Mouse (Mus musculus): Measurements from ENCODE around the gene Maz.

Maz gene

DNA sequence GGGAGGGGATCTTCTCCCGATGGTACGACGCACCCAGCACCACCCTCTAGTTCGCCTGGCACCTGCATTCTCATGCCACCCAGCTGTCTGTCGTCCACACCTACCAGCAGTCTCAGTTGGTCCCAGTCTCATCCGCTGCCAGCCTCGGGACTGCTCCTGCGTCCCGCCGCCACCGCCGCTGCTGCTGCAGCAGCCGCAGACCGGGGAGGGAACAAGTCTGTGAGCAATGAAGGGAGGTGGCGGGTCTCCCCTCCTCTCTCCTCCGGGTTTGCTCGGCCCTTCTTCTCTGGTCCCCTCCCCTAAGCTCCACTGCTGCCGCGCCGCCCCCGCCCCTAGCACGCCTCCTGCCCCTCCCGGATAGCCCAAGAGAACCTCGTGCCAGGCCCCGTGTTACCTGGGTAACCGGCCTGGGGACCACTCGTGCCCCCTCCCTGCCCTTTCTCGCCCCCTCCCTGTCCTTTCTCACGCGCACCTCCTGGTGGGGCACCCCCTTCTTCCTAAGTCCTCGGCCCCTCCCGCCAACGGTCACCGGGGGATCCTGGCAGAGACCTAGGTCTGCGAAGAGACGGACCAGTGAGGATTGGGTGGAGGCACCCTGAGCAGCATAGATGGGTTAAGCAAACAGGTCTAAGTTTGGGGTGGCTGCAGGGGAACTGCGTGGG lies 5.8 kb downstream of the Maz start, which contains the start of the genes Gm42742 and Prrt2:
TSS of gene Gm42742 (minus strand) at position 197 of the 662 bp plus-strand sequence.
TSS of gene Prrt2 (minus strand) at position 311 of the 662 bp plus-strand sequence.
- DNase-seq, result peak; percentile 31

DNA sequence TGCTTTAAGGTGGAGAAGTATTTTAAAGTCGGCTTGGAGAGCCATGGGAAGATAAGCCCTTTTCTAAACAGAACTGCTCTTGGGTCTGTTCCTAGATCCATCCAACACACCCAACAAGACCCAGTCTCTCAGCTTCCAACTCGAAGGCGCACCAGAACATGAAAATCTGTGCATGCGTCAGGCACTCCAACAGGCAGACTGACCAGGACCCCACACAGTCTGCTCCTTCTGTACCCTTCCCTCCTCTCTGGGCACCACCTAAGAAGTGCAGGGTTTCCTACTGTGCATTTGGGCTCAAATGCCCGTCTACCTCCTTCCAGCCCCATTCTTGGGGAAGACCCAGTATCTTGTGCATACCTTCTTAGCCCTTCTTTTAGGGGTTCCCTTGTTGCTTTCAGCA lies 6.3 kb downstream of the Maz start:
- no peak for DNase-seq

DNA sequence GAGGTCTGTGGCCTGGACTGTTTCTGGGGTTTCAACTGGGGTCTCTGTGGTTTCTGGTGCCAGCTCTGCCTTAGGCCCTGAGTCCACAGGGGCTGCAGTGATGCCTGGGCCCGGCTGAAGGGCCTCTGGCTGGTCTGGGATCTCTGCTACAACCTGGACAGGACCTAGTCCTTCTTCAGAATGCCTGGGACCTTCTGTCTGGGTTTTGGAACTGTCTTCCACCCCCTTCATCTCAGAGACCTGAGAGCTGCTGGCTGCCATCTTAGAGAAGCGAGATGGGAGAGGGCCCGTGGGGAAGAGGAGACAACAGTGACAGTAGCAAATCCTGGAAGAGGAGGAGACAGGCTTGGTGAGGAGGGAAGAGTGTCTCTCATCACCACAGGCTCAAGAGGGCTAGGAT lies 6.8 kb downstream of the Maz start:
- no peak for DNase-seq

DNA sequence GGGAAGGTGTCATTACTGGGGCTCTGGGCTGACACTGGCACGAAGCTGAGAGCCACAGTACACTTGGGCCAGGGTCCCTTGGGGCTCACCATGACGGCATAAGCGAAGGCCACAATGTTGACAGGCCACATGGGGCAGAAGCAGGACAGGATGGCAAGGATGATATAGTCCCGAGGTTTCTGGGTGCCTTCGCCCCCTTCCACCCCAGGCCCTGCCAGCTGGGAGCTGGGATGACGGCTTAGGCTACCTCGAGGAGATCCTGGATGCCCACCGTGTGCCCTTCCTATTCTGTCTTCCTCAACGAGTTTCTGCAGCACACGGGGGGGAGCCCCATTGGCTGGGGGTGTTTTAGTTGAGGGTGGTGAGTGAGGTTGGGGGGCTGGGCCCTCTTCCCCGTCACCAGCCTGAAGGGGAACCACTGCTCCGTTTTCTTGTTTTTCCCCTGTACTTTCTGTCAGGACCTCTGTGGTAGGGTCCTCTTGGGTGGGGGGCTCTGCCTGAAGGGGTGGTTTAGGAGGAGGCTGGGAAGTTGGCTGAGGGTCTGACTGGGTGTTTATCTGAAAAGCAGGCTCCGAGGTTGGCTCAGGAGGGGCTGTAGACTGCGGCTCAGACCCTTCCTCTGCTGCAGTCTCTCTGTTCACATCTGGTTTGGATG lies 7.4 kb downstream of the Maz start:
- no peak for DNase-seq

DNA sequence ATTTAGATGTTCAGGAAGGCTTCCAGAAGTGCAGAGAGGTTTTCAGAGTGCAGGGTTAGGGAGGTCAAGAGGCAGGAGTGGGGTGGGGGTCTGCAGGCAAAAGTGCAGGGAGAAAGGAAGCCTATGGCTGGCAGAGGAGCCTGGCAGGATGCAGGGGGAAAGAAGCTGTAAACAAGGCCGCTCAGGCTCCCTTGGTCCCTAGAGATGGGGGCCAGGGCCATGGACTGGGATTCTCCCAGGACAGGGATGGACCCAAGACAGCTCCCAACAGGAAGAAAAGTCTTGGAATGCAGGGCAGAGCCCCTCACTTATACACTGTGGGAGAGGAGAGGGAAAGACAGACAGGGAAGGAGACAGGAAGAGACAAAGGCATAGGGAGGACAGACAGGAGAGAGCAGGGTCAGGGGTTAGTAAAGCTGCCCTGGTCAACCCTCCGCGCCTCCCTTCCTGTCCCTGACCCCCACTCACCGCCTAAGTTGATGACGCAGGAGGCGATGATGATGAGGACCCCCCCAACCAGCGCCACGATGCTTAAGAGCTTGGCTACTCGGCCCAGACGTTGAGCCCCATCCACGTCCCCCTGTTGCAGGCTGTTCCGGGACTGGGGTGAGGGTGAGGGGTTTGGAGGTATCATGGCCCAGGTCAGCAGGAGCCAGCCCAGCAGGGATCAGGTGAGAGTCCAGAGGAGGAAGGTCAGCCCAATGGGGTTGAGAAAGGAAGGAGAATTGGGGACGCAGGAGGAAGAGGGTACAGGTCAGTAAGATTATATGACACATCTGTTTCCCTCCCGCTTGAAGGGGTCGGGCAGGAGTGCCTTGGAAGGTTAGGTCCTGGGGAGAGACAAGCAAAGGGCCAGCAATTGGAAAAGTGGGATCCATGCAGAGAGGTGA lies 8.2 kb downstream of the Maz start:
- DNase-seq, result no peak

DNA sequence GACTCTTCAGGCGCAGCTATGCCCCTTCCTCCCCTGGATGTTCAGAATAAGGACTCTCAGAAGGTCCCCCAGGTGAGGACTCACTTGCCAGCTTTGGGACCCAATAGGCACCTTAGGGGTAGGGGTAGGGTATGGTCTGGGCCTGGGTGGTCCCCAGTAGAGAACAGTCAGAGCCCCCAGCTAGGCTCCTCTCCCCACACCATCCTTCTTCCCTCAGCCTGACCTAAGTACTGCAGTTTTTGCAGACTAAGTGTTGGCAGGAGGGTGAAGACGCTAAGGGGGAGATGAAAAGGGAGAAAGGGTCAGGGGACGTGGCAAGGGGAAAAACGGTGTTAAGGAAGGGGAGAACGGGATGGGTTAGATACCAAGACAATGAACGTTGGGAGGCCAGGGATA lies 8.9 kb downstream of the Maz start:
- no peak for DNase-seq

DNA sequence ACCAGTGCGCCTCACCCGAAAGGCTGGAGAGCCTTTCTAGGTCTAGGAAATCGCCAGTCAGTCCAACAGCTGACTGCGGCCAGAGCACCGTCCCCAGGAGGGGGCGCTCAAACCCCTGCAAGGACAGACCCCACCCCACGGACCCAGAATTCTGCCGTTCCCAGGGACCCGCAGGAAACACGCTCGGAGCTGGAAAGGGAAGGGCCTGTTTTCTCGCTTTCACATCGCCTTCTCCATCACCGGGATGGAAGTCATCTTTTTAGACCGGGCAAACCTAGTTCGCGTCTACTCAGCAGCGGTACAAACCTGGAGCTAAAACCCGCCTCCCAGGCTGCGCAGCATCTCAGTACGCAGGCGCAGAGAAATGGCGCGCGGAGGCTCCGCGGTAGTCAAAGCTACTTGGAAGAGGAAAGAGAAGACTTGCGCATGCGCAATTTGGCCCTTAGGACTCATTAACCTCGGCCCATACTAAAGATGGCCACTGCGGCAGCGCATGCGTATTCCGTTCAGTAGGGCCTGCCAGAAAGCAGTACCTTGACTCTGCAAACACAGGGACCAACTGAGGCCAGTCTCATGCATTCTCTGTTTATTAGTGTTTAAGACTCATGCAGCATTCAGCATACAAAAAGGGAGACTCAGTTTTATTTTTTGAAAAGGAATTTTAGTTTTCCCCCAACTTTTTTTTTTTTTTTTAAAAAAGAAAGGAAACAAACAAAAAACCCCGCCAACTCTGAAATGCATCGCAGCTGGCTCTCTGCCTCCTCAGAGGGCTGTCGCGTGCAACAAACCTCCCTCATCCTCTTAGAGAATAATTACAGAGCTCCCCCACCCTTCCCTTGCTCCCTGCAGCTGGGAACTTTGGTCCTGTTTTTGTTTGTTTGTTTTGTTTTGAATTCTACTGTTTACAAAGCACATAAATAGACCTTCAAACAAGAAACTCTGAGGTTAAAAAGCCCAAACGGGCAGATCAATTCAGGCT lies 9.6 kb downstream of the Maz start, which contains the start of gene Pagr1a:
TSS of gene Pagr1a (minus strand) at position 382 of the 979 bp plus-strand sequence.
- peak; percentile 99 for DNase-seq

DNA sequence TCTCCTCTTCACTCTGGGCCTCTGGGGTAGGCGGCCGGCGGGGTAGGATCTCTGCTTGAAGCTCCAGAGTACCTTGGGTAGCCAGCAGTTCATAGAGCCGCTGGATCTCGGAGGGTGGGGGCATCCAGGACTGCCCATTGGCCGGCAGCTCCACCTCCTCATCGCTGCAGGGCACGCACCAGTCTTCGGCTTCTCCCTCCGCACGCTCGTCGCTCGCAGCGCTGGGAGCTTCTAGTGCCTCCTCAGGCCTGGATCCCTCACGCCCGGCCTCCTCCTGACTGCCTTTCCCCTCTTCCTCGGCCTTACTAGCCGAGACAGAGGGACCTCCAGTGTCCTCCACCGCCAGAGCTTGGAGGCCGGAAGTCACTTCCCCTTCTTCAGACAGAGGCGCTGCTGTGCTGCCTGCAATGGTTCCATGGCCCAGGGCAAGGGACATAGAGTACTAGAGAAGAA lies 10.3 kb downstream of the Maz start:
- peak; percentile 77 for DNase-seq

DNA sequence TGATC lies 10.6 kb downstream of the Maz start, which contains the start of gene Pagr1b:
TSS of gene Pagr1b (minus strand) at position 4 of the 5 bp plus-strand sequence.
- DNase-seq, result no peak

DNA sequence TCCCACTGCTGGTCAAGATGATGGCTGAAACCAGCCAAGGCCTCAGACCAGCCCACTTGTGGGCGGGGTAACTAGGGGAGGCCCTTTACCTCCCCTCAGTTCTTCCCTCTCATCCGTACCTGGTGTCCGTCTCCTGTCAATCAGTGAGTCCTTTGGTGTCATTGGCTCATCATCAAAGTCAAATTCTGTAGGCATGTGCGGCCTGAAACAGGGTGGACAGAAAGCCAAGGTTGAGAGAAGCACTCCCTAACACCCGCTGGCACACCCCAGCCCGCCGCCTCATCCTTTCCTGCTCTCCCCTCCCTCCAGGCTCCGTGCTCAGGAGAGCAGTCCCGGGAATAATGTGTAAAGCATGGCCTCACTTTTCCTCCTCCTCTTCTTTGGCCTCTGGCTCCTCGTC lies 10.8 kb downstream of the Maz start:
- peak; percentile 84 for DNase-seq

DNA sequence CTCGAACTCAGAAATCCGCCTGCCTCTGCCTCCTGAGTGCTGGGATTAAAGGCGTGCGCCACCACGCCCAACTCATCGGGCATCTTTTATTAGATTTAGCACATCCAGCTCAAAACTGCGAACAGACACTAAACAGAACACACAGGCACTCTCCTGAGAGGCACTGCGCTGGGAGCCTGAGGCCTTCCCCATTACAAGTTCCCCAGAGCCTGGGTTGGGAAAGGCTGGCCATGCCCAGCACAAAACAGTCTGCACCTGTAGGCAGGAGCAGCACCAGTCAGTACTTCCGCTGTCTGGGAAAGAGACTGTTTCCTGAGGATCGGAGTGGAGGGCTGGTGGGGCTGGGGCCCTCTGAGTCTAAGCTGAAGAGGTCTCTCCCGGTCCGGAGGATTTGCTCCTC lies 11.8 kb downstream of the Maz start:
- DNase-seq, result no peak

DNA sequence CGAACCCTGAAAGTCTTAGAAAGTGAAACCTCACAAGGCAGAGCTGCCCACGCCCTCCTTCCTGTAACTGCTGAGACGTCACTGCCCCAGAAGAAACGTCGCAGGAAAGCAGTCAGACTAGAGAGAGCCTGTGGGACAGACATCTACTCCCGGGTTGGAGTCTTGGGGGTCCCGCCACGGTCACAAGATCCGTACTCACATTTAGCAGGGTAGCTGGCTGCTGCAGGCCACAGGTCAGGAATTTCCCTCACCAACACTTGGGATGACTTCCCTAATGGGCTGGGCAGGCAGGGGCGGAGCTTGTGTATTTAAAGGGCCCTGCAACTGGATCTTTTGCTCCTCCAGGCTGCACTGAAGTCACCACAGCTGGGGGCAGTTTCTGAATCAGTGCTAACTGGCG lies 12.5 kb downstream of the Maz start, which contains the start of gene Mvp:
TSS of gene Mvp (minus strand) at position 302 of the 400 bp plus-strand sequence.
- DNase-seq, result peak; percentile 89

DNA sequence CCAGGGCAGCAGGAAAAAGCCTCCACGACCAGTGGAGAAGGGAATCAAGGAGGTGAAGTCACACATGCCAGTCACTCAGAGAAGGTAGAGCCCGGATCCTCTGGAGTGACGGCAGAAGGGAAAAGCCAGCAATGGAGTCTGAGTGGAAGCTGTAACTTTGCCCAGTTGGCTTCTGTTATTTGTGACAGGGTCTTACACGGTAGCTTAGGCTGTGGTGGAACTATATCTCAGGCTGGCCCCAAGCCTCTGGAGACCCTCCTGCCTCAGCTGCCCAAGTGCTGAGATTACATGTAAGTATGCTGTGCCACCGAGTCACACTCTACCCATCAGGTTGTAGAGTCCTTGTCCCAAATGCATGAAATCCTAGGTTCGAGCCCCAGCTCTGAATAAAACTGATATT lies 13.5 kb downstream of the Maz start:
- DNase-seq, result no peak

DNA sequence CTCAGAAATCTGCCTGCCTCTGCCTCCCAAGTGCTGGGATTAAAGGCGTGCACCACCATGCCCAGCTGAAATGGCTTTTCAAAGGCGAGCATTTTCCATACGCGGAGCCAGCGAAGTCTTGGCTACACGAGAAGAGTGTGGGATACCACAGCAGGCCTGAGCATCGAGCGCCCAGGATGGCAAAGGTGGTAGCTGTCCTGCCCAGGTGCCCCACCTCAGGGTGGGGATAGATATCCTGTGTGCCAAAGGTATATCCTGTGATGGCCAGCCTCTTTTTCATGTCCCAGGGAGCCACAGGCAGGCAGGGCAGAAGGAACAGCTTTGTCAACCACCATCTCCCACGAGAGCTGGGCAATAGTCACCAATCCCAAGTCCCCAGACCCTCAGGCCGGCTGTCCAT lies 14.0 kb downstream of the Maz start:
- no peak for DNase-seq

DNA sequence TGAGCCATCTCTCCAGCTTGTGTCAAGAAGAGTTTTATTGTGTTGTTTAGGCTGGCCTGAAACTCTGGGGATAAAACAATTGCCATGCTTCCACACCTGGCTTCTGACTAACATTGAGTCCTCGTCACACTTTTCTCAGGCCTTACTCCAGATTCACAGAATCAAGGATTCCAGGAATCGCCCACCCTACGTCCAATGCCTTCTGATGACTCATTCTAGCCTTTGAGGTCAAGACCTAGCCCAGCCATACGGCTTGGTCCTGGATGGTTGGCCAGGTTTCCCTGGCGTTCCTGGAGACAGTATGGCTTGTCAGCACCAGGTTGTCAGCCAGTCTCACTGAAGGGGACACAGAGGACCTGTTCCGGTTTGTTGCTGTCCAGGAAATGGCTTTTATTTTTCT lies 14.5 kb downstream of the Maz start:
- DNase-seq, result no peak

DNA sequence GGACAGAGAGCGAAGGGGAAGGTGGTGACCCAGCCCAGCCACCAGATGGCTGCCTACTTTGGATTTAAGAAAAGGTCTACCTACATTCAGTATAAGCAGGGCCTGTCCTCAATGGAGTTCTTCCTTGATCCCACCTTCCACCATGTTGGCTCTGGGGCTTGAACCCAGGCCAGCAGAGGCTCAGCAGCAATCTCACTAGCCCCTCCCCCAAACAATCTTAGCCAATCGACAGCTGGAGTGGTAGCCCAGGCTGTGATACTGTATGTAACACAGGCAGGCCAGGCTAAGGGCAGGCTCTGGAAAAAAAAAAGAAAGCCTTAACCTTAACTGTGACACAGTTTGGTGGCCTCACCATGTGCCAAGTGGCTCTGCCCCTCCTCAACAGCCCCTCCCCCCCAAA lies 15.1 kb downstream of the Maz start:
- no peak for DNase-seq

DNA sequence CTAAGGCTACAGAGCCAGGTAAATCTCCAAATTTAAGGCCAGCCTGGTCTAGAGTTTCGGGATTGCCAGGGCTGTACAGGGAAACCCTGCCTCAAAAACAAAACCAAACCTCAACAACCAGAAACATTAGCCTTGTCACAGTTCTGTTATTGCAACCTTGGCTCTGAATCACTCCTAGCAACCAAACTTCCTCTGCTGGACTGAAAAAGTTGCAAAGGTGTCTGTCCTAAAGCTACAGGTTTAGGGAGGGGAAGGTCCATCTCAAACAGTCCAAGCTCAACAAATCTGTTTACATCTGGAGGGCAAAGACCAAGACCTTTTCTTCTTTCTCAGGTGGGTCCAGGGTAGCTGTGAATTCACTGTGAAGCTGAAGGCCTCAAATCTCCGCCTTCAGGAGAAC lies 15.8 kb downstream of the Maz start:
- no peak for DNase-seq

DNA sequence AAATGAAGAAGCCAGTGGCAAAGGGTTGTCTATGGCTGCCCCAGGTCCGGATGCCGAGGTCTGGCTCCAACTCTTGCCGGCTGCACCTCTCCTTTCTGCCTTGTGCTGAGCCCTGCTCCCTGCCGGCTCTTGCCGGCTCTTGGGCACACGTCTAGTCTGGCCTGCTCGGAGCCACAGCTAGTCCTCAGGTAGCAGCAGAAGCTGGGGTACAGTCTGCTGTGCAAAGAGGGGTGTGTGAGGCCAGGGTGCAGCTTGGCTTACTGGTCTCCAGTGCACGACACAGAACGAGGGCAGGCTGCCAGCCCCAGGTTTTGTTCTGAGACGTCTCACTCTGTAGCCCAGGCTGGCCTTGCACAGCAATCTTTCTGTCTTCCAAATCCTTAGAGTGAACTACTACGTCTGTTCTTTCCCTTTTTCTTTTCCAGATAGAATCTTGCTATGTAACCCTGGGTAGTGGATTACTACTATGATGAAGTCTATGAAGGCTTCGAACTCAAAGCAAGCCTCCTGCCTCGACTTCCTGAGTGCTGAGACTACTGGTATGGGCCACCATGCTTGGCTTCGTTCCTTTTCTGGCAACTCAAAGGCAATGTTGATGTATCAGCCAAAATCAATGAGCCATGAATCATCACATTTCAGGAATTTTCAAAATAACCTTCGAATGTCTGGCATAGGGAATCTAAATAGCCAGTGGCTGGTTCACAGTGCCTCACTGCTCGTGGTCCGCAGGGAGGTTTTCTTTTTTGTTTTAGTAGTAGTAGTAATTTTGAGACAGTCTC lies 17.3 kb downstream of the Maz start:
- no peak for DNase-seq

DNA sequence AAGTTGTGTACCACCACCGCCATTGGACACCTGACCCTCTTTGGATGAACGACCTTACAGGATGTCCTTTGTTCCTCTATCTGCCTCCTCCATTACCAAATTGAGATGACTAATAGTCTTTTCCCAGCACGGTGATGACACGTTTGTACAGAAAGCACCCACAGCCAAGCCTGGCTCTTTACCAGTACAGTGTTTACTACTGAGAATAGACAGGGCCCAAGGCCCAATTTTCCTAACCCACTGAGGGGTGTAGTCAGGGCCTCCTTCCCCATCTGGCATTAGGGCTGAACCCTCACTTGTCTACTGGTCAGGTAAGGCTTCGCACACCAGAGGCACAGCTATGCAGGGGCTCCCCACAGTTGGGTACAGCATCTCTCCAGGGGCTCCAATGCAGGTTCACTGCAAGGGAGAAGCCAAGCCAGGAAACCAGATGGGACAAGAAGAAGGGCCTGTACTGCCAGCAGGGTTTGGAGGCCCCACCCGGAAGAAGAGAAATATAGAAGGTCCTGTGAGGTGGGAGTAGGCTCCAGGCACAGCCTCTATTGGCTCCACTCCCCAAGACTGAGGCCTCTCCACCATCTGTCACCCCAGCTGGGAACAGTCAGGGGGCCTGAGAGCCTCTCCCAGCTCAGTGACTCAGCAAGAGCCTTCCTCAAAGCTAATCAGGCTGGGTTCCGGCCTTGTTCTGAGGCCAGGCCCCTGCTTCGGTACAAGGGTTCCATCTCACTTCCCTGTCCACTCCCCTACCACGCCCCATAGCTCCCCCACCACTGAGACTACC lies 18.4 kb downstream of the Maz start:
- DNase-seq, result peak; percentile 60

DNA sequence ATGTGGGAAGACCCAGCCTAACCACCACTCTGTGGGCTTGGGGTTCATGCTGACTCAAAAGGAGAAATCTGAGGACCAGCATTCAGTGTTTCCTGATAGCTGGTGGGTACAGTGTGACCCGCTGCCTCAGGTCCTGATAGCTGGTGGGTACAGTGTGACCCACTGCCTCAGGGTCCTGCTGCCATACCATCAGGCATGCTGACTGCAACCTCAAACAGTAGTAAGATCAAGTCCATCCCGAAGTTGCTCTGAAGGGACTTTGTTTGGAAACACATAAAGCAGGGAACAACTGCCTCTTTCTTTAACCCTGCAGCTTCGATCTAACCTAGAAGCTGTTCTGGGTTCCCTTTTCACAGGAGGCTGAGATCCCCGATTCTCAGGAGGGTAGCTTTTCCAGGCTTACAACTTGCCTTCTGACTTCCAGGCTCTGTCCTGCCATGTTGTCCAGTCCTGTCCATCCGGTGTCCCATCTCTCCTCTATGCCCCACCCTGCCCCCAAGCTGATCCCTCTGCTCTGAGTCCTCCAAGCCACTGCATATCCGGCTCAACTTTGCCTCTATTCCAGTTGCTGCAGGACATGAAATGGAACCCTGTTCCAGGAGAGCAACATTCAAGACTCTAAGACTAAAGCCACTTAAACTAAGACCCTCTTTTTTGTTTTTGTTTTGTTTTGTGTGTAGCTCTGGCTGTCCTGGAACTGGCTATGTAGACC lies 19.4 kb downstream of the Maz start:
- DNase-seq, result no peak
